Mouse (Mus musculus) kidney, postnatal 0 days (tissue): ENCODE data around the gene Matn4. TPM values are rescaled to one million over a fixed set of nuclear protein-coding genes. Genes with fewer than 3 reads are reported as not detected.

ENCODE experiments used
- ATAC-seq: fragments of 200-750 bp; cut with Nextera tagmentation; replicated peaks from 2 replicates; pipeline ENCODE4 v1.8.0; 2017; ENCODE audit warnings: low read depth, moderate number of reproducible peaks, moderate TSS enrichment, moderate library complexity; ENCODE audit not compliant: low FRiP score
- DNase-seq: peaks from one replicate; pipeline ENCODE4 v3.0.0-alpha.2; 2016; ENCODE audit warnings: low spot score
- H3K27ac ChIP-seq: fragments of 300-500 bp; sonication (generic); 2 replicates; pipeline ENCODE4 v1.5.1; 2014; ENCODE audit warnings: mild to moderate bottlenecking
- H3K27me3 ChIP-seq: fragments of 300-500 bp; sonication (generic); 2 replicates; pipeline ENCODE4 v1.6.1; 2014; ENCODE audit warnings: low read length, mixed read lengths; ENCODE audit not compliant: insufficient read depth
- H3K36me3 ChIP-seq: fragments of 300-500 bp; sonication (generic); 2 replicates; pipeline ENCODE4 v1.6.1; 2014; ENCODE audit warnings: low read length, mixed read lengths; ENCODE audit not compliant: insufficient read depth
- H3K4me1 ChIP-seq: fragments of 300-500 bp; sonication (generic); replicated peaks from 2 replicates; pipeline ENCODE4 v1.6.1; 2014; ENCODE audit warnings: antibody characterized with exemption, low read length, mixed read lengths; ENCODE audit not compliant: insufficient read depth
- H3K4me2 ChIP-seq: fragments of 300-500 bp; sonication (generic); 2 replicates; pipeline ENCODE4 v1.6.1; 2014; ENCODE audit warnings: mild to moderate bottlenecking, low read length, moderate library complexity, mixed read lengths
- H3K4me3 ChIP-seq: fragments of 300-500 bp; sonication (generic); replicated peaks from 2 replicates; pipeline ENCODE4 v1.5.1; 2014; ENCODE audit warnings: low read depth, low read length
- H3K9ac ChIP-seq: fragments of 300-500 bp; sonication (generic); 2 replicates; pipeline ENCODE4 v1.6.1; 2014; ENCODE audit warnings: low read depth, low read length
- H3K9me3 ChIP-seq: fragments of 300-500 bp; sonication (generic); replicated peaks from 2 replicates; pipeline ENCODE4 v1.6.1; 2016; ENCODE audit warnings: low read length, inconsistent platforms, mixed read lengths
- CTCF ChIP-seq: IDR thresholded peaks from 2 replicates; pipeline ENCODE4 v1.5.1; 2016; ENCODE audit warnings: antibody characterized with exemption, low read depth, mild to moderate bottlenecking, moderate library complexity
- WGBS: fragments of 180-500 bp; shearing (Covaris S2); extraction: QIAGEN DNeasy Blood & Tissue Kit; methylation state at CpG from one replicate; pipeline ENCODE4 v1.1.7; 2014; 5-methylcytosine and 5-hydroxymethylcytosine counted together
- polyA plus RNA-seq: library from polyadenylated mRNA; unstranded; fragments of >200 nt; fragmentation: Nextera tagmentation; extraction: Ambion mirVana; gene quantifications from 2 replicates; pipeline ENCODE4 v1.2.1, GENCODE M21; 2015

The Matn4 gene
- polyA plus RNA-seq, 1 experiment from 2014 or later: 0.46 TPM

GRCm38 (mm10) chr2:164442315-164443050, 37.5 kb upstream of the Matn4 start:
- TF ChIP-seq CTCF: no peak
- DNase-seq: peak; percentile 58
- Histone ChIP-seq H3K36me3 (no peaks in the 10 kb centered on the region), H3K4me1 (peaks cover 10% of the 10 kb centered on the region), H3K27ac (peak overlapping the region; percentile 87), H3K27me3 (no peaks in the 10 kb centered on the region), H3K4me3 (peak overlapping the region; percentile 70), H3K9me3 (no peaks in the 10 kb centered on the region), H3K4me2 (peak overlapping the region; percentile 63), H3K9ac (peak overlapping the region; percentile 83)
- WGBS: 2% methylated on average over 28 of the region's 29 CpGs
- peak; percentile 41 for ATAC-seq

DNA sequence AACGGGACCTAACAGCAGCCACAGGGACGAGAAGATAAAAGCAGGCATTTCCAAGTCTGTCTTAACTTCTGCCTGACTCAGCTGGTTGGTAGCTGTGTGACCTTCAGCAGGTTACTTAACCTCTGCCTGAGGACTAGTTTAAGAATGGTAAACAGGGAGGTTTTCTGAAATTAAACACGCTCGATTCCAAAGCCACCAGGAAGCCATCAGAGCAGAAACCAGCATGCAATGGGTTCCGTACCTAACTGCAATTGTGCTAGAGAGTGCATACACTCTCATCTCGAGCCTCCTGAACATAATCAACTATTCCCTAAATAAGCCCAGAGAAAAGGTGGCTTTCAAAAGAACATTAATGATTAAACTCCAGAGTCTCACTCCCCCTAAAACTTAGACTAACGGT, 36.8 kb upstream of the Matn4 start:
- Histone ChIP-seq H3K4me1 (peaks cover 17% of the 10 kb centered on the region), H3K27me3 (no peaks in the 10 kb centered on the region), H3K36me3 (no peaks in the 10 kb centered on the region), H3K9me3 (no peaks in the 10 kb centered on the region), H3K27ac (peak overlapping the region; percentile 87), H3K9ac (peak overlapping the region; percentile 83), H3K4me3 (peak overlapping the region; percentile 70), H3K4me2 (peak overlapping the region; percentile 63)
- no peak for DNase-seq
- no peak for TF ChIP-seq CTCF
- no peak for ATAC-seq
- 25% methylated on average over 7 of the region's 7 CpGs for WGBS

DNA sequence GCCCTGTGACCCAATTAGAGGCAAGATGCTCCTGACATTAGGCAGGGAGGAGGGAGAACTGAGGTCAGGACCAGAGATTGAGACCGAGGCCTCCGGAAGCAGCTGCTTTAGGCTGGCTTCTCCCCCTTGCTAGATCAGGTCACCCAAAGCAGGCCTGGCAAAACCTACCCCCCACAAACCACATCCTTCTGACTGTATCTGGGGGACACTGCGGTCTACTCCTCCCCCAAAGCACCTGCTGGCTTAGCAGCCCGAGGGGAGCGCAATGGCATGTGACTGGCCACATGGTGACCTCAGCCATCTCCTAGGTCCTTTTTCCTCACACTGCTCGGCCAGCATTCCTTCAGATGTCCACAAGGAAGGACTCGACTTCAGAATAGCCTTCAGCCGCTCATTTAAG, 36.2 kb upstream of the Matn4 start:
- no peaks in the 10 kb centered on the region for H3K36me3 ChIP-seq
- H3K27me3 ChIP-seq: no peaks in the 10 kb centered on the region
- no peaks in the 10 kb centered on the region for H3K9me3 ChIP-seq
- H3K4me3 ChIP-seq: peak overlapping the region; percentile 70
- WGBS: 18% methylated on average over 8 of the region's 8 CpGs
- peak; percentile 35 for DNase-seq
- peak overlapping the region; percentile 87 for H3K27ac ChIP-seq
- no peak for TF ChIP-seq CTCF
- H3K4me2 ChIP-seq: peak overlapping the region; percentile 63
- ATAC-seq: no peak
- H3K4me1 ChIP-seq: peaks cover 22% of the 10 kb centered on the region
- peak overlapping the region; percentile 83 for H3K9ac ChIP-seq

DNA sequence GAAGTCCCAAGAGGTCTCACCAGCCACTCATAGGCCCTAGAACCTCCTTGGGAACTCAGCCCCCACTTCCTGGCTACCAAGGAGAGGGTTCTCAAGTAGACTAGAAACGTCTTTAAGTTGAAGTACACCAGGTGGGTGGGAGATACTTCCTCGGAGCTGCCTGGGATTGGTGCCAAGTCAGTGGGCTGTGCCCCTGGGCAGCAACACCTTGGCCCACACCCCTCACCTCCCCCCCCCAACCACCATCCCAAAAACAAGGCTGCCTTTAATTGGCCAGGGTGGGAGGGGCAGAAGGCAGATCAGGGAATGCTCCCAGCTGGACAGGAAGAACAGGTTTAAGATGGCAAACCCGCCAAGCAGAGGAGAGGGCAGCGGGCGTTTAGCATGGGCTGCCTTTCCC, 35.4 kb upstream of the Matn4 start:
- H3K4me3 ChIP-seq: peak overlapping the region; percentile 70; the same call in 1 of the 2 replicates
- no peaks in the 10 kb centered on the region for H3K36me3 ChIP-seq
- ATAC-seq (no peak), DNase-seq (no peak)
- WGBS: 47% methylated on average over 5 of the region's 5 CpGs
- no peak overlapping the region for H3K9ac ChIP-seq
- H3K27ac ChIP-seq: peak overlapping the region; percentile 87; the same call in 1 of the 2 replicates
- no peak for TF ChIP-seq CTCF
- H3K4me1 ChIP-seq: peaks cover 30% of the 10 kb centered on the region
- H3K9me3 ChIP-seq: no peaks in the 10 kb centered on the region
- no peaks in the 10 kb centered on the region for H3K27me3 ChIP-seq
- peak overlapping the region; percentile 63 for H3K4me2 ChIP-seq

- no peaks in the 10 kb centered on the region for H3K27me3 ChIP-seq
- 59% methylated on average over 3 of the region's 3 CpGs for WGBS
- 0 out of 2 replicates have a peak overlapping the region, but pooled peaks have one; percentile 9 for H3K9ac ChIP-seq
- H3K36me3 ChIP-seq: no peaks in the 10 kb centered on the region
- H3K4me2 ChIP-seq: peak overlapping the region; percentile 63
- no peak for DNase-seq
- H3K27ac ChIP-seq: peak overlapping the region; percentile 93
- no peaks in the 10 kb centered on the region for H3K9me3 ChIP-seq
- no peak for ATAC-seq
- peaks cover 41% of the 10 kb centered on the region for H3K4me1 ChIP-seq
- H3K4me3 ChIP-seq: no peak overlapping the region
- no peak for TF ChIP-seq CTCF
These were observed 34.1 kb upstream of the Matn4 start for GRCm38 (mm10) chr2:164439001-164439421.

GRCm38 (mm10) chr2:164438257-164438656, 33.3 kb upstream of the Matn4 start:
- Histone ChIP-seq H3K9me3 (no peaks in the 10 kb centered on the region), H3K27me3 (no peaks in the 10 kb centered on the region), H3K27ac (peak overlapping the region; percentile 93), H3K9ac (0 out of 2 replicates have a peak overlapping the region, but pooled peaks have one; percentile 9), H3K36me3 (no peaks in the 10 kb centered on the region), H3K4me3 (no peak overlapping the region), H3K4me2 (peak overlapping the region; percentile 63), H3K4me1 (peaks cover 48% of the 10 kb centered on the region)
- no peak for DNase-seq
- ATAC-seq: no peak
- WGBS: 22% methylated on average over 8 of the region's 8 CpGs
- TF ChIP-seq CTCF: no peak
